Mouse (Mus musculus): ENCODE results near the gene Trpm4. TPM values are rescaled to one million over a fixed set of nuclear protein-coding genes. Genes with fewer than 3 reads are reported as not detected.

The Trpm4 gene
- polyA plus RNA-seq, 1 experiment from 2014 or later, result 0.85 TPM

Other genes with a start within 250 kb of the Trpm4 start
- 35.6 and 38.7 TPM in 2 replicates for gene Rcn3, start 241.6 kb downstream of the Trpm4 start, polyA plus RNA-seq (2015; fragmentation: Nextera tagmentation; extraction: Ambion mirVana)
- 29.2 and 31.9 TPM in 2 replicates for gene Fcgrt, start 229.9 kb downstream of the Trpm4 start, polyA plus RNA-seq (2015; fragmentation: Nextera tagmentation; extraction: Ambion mirVana)
- 1,277 and 1,372 TPM in 2 replicates for gene Rps11, start 209.3 kb downstream of the Trpm4 start, polyA plus RNA-seq (2015; fragmentation: Nextera tagmentation; extraction: Ambion mirVana)
- gene Rpl13a, start 205.0 kb downstream of the Trpm4 start, polyA plus RNA-seq (2015; fragmentation: Nextera tagmentation; extraction: Ambion mirVana), result 972 and 1,063 TPM in 2 replicates
- gene Gm45713, start 197.5 kb downstream of the Trpm4 start, polyA plus RNA-seq (2015; fragmentation: Nextera tagmentation; extraction: Ambion mirVana), result 0.12 and 0.37 TPM in 2 replicates
- gene Flt3l, start 197.3 kb downstream of the Trpm4 start, polyA plus RNA-seq (2015; fragmentation: Nextera tagmentation; extraction: Ambion mirVana), result 4.5 and 5.4 TPM in 2 replicates
- gene Pih1d1, start 179.5 kb downstream of the Trpm4 start, polyA plus RNA-seq (2015; fragmentation: Nextera tagmentation; extraction: Ambion mirVana), result 51.7 and 54.8 TPM in 2 replicates
- gene Aldh16a1, start 179.2 kb downstream of the Trpm4 start, polyA plus RNA-seq (2015; fragmentation: Nextera tagmentation; extraction: Ambion mirVana), result 28.0 and 30.3 TPM in 2 replicates
- gene Slc17a7, start 169.8 kb downstream of the Trpm4 start, polyA plus RNA-seq (2015; fragmentation: Nextera tagmentation; extraction: Ambion mirVana), result not detected in 2 replicates
- not detected in 2 replicates for gene Gfy, start 154.2 kb downstream of the Trpm4 start, polyA plus RNA-seq (2015; fragmentation: Nextera tagmentation; extraction: Ambion mirVana)
- gene Pth2, start 152.8 kb downstream of the Trpm4 start, polyA plus RNA-seq (2015; fragmentation: Nextera tagmentation; extraction: Ambion mirVana), result not detected in 2 replicates
- 0.07 and 0.14 TPM in 2 replicates for gene Ccdc155, start 128.9 kb downstream of the Trpm4 start, polyA plus RNA-seq (2015; fragmentation: Nextera tagmentation; extraction: Ambion mirVana)
- gene Dkkl1, start 121.6 kb downstream of the Trpm4 start, polyA plus RNA-seq (2015; fragmentation: Nextera tagmentation; extraction: Ambion mirVana), result 2.6 and 2.8 TPM in 2 replicates
- 11.8 and 12.0 TPM in 2 replicates for gene Tead2, start 118.0 kb downstream of the Trpm4 start, polyA plus RNA-seq (2015; fragmentation: Nextera tagmentation; extraction: Ambion mirVana)
- gene Cd37, start 94.7 kb downstream of the Trpm4 start, polyA plus RNA-seq (2015; fragmentation: Nextera tagmentation; extraction: Ambion mirVana), result 10.3 and 10.8 TPM in 2 replicates
- gene Slc6a16, start 92.7 kb downstream of the Trpm4 start, polyA plus RNA-seq (2015; fragmentation: Nextera tagmentation; extraction: Ambion mirVana), result not detected in 2 replicates
- not detected in 2 replicates for gene Slc6a21, start 56.3 kb downstream of the Trpm4 start, polyA plus RNA-seq (2015; fragmentation: Nextera tagmentation; extraction: Ambion mirVana)
- 0.12 and 0.15 TPM in 2 replicates for gene Hrc, start 1.5 kb upstream of the Trpm4 start, polyA plus RNA-seq (2015; fragmentation: Nextera tagmentation; extraction: Ambion mirVana)
- gene Ppfia3, start 33.2 kb upstream of the Trpm4 start, polyA plus RNA-seq (2015; fragmentation: Nextera tagmentation; extraction: Ambion mirVana), result 0.24 and 0.25 TPM in 2 replicates
- gene Lin7b, start 36.8 kb upstream of the Trpm4 start, polyA plus RNA-seq (2015; fragmentation: Nextera tagmentation; extraction: Ambion mirVana), result not detected in 2 replicates
- 108 and 129 TPM in 2 replicates for gene Snrnp70, start 62.0 kb upstream of the Trpm4 start, polyA plus RNA-seq (2015; fragmentation: Nextera tagmentation; extraction: Ambion mirVana)
- gene Kcna7, start 71.9 kb upstream of the Trpm4 start, polyA plus RNA-seq (2015; fragmentation: Nextera tagmentation; extraction: Ambion mirVana), result not detected in 2 replicates
- 0.35 and 0.37 TPM in 2 replicates for gene Ntf5, start 79.9 kb upstream of the Trpm4 start, polyA plus RNA-seq (2015; fragmentation: Nextera tagmentation; extraction: Ambion mirVana)
- gene Lhb, start 87.0 kb upstream of the Trpm4 start, polyA plus RNA-seq (2015; fragmentation: Nextera tagmentation; extraction: Ambion mirVana), result not detected in 2 replicates
- 4.1 and 5.1 TPM in 2 replicates for gene Gys1, start 101.1 kb upstream of the Trpm4 start, polyA plus RNA-seq (2015; fragmentation: Nextera tagmentation; extraction: Ambion mirVana)
- 111 and 119 TPM in 2 replicates for gene Ruvbl2, start 104.3 kb upstream of the Trpm4 start, polyA plus RNA-seq (2015; fragmentation: Nextera tagmentation; extraction: Ambion mirVana)
- 7,621 and 8,262 TPM in 2 replicates for gene Ftl1, start 126.1 kb upstream of the Trpm4 start, polyA plus RNA-seq (2015; fragmentation: Nextera tagmentation; extraction: Ambion mirVana)
- gene Bax, start 133.1 kb upstream of the Trpm4 start, polyA plus RNA-seq (2015; fragmentation: Nextera tagmentation; extraction: Ambion mirVana), result 104 and 106 TPM in 2 replicates
- gene Tulp2, start 148.1 kb upstream of the Trpm4 start, polyA plus RNA-seq (2015; fragmentation: Nextera tagmentation; extraction: Ambion mirVana), result 0.80 and 0.87 TPM in 2 replicates
- not detected in 2 replicates for gene Gm45808, start 153.0 kb upstream of the Trpm4 start, polyA plus RNA-seq (2015; fragmentation: Nextera tagmentation; extraction: Ambion mirVana)
- gene Dhdh, start 155.0 kb upstream of the Trpm4 start, polyA plus RNA-seq (2015; fragmentation: Nextera tagmentation; extraction: Ambion mirVana), result 2.0 and 2.2 TPM in 2 replicates
- gene Nucb1, start 176.6 kb upstream of the Trpm4 start, polyA plus RNA-seq (2015; fragmentation: Nextera tagmentation; extraction: Ambion mirVana), result 110 and 127 TPM in 2 replicates
- gene Ppp1r15a, start 192.5 kb upstream of the Trpm4 start, polyA plus RNA-seq (2015; fragmentation: Nextera tagmentation; extraction: Ambion mirVana), result 180 and 197 TPM in 2 replicates
- gene Plekha4, start 192.6 kb upstream of the Trpm4 start, polyA plus RNA-seq (2015; fragmentation: Nextera tagmentation; extraction: Ambion mirVana), result 0.43 and 0.52 TPM in 2 replicates
- 1.3 and 1.9 TPM in 2 replicates for gene Hsd17b14, start 221.1 kb upstream of the Trpm4 start, polyA plus RNA-seq (2015; fragmentation: Nextera tagmentation; extraction: Ambion mirVana)
- 44.1 and 45.4 TPM in 2 replicates for gene Bcat2, start 236.4 kb upstream of the Trpm4 start, polyA plus RNA-seq (2015; fragmentation: Nextera tagmentation; extraction: Ambion mirVana)